Mouse (Mus musculus) left cerebral cortex, postnatal 25 days (tissue): Measurements from ENCODE around the gene Ccdc138. TPM values are rescaled to one million over a fixed set of nuclear protein-coding genes. Genes with fewer than 3 reads are reported as not detected.
"Not testable (repeated sequence)": the region's sequence is repeated elsewhere in the genome, so short reads cannot be mapped to it uniquely, and the experiment has no call there.

Experiments used
- DNase-seq, 2 experiments: peaks; one replicate each; pipeline ENCODE4 v3.0.0; 2022; ENCODE audit warnings: low spot score in 2 of 2, mixed read lengths in 1 of 2
- intact Hi-C: fragments of 180-260 bp; cut with DNase I; formaldehyde crosslinking; loops from one replicate; pipeline ENCODE4 v1.15.1; 2025
- total RNA-seq, 2 experiments: library from RNA; stranded (reverse); gene quantifications; 2 replicates each; pipeline ENCODE4 v1.2.3; 2021

The Ccdc138 gene
- 1 to 10 TPM; 4.6 to 4.8 TPM for total RNA-seq

- intact Hi-C loops: no loop called here
- peak; percentile 92 to 94 for DNase-seq
These were observed at the start of gene Ccdc138 for GRCm38 (mm10) chr10:58497320-58498284. Ccdc138 (plus strand) TSS chr10:58497948.

DNA sequence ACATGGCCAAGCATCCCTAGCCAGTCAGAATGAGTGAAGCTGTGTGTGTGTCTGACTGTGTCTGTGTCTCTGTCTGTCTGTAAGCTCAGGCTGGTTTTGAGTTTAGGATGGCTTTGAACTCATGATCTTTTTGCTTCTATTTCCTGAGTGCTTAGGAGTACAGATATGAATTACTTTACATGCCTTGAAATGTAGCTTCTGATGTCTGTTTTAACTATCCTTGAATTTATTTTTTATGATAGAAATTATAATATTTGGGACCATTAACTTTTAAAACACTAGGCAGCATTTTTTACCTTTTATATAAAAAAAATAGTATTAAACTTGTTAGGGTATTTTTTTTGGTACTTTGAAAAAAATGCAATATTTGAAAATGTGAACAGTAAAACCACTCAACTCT is 46.2 kb upstream of the Ccdc138 start:
- no peak for DNase-seq
- intact Hi-C loops: loop anchor here (10.0 kb wide), 1 partner anchor 157 kb away; no protein-coding TSS in a partner anchor

DNA sequence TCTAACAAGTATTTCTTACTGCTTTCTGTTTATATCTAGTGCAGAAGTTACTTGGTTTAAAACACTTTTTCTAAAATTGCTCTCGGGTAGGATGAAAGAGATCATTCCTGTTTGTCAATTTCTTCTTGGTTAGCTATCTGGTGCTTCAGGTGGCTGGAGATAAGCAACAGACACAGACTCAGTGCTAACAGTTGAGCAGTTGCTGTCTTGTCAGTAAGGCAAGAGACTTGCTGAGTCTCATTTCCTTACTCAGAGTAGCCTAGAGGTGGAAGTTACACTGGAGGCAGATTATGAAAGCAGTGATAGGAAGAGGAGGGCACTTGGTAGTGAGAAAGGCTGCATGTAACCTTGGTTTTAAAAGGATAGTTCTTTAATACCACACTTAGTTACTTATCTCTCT is 45.6 kb upstream of the Ccdc138 start:
- no peak for DNase-seq
- intact Hi-C loops: loop anchor here (10.0 kb wide), 1 partner anchor 157 kb away; no protein-coding TSS in a partner anchor

- no peak for DNase-seq
- intact Hi-C loops: loop anchor here (5.0 to 10.0 kb wide), 2 partner anchors 32 to 165 kb away; no protein-coding TSS in a partner anchor
These were observed 37.9 kb upstream of the Ccdc138 start for GRCm38 (mm10) chr10:58459896-58460295.

GRCm38 (mm10) chr10:58477086-58477755 is 20.5 kb upstream of the Ccdc138 start:
- peak; percentile 26 to 78 for DNase-seq
- intact Hi-C loops: no loop called here

DNA sequence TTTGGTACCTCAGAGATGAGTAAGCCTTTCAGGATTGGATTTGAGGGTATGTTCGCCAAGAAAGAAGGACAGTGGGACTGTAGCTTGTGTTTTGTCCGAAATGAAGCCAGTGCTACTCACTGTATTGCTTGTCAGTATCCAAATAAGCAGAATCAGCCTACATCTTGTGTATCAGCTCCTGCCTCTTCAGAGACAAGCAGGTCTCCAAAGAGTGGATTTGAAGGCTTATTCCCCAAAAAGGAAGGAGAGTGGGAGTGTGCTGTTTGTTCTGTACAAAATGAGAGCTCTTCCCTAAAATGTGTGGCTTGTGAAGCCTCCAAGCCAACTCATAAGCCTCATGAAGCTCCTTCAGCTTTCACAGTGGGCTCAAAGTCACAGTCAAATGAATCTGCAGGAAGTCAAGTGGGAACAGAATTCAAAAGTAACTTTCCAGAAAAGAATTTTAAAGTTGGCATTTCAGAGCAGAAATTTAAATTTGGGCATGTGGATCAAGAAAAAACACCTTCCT is 19.6 kb upstream of the Ccdc138 start:
- intact Hi-C loops: loop anchor here (1.0 kb wide), 1 partner anchor 95 kb away; no protein-coding TSS in a partner anchor
- peak; percentile 18 to 72 for DNase-seq

DNA sequence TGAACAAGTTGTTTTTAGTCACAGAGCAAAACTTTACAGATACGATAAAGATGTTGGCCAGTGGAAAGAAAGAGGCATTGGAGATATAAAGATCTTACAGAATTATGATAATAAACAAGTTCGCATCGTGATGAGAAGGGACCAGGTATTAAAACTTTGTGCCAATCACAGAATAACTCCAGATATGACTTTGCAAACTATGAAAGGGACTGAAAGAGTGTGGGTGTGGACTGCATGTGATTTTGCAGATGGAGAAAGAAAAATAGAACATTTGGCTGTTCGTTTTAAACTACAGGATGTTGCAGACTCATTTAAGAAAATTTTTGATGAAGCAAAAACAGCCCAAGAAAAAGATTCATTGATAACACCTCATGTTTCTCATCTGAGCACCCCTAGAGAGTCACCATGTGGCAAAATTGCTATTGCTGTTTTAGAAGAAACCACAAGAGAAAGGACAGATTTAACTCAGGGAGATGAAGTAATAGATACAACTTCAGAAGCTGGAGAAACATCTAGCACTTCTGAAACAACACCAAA is 17.7 kb upstream of the Ccdc138 start:
- intact Hi-C loops: loop anchor here (10.0 kb wide), 1 partner anchor 965 kb away; no protein-coding TSS in a partner anchor
- peak in 1 of 2 experiments; percentile 56 for DNase-seq

- intact Hi-C loops: loop anchor here (5.0 kb wide), 1 partner anchor 34 kb away; no protein-coding TSS in a partner anchor
- peak in 1 of 2 experiments; percentile 20 for DNase-seq
These were observed 6.7 kb upstream of the Ccdc138 start for GRCm38 (mm10) chr10:58491031-58491430.

GRCm38 (mm10) chr10:58495637-58496036 is 2.1 kb upstream of the Ccdc138 start:
- DNase-seq: no peak
- intact Hi-C loops: no loop called here

DNA sequence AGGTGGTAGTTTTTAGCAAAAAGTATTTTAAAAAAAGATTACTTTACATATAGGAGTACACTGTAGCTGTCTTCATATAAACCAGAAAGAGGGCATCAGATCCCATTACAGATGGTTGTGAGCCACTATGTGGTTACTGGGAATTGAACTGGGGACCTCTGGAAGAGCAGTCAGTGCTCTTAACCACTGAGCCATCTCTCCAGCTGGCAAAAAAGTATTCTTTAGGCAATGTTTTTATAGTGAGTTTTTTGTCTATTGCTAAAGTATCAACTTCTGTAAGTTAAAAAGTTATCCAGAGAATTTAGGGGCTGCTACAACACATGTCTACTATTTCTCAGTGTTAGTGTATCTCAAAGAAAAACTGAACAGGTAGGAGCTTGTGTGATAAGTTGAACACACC is 1.0 kb upstream of the Ccdc138 start:
- DNase-seq: no peak
- intact Hi-C loops: no loop called here

GRCm38 (mm10) chr10:58498516-58498915 is 768 bp downstream of the Ccdc138 start:
- no peak for DNase-seq
- intact Hi-C loops: no loop called here

- intact Hi-C loops: no loop called here
- DNase-seq: no peak
These were observed 31.6 kb downstream of the Ccdc138 start for GRCm38 (mm10) chr10:58529358-58529757.

DNA sequence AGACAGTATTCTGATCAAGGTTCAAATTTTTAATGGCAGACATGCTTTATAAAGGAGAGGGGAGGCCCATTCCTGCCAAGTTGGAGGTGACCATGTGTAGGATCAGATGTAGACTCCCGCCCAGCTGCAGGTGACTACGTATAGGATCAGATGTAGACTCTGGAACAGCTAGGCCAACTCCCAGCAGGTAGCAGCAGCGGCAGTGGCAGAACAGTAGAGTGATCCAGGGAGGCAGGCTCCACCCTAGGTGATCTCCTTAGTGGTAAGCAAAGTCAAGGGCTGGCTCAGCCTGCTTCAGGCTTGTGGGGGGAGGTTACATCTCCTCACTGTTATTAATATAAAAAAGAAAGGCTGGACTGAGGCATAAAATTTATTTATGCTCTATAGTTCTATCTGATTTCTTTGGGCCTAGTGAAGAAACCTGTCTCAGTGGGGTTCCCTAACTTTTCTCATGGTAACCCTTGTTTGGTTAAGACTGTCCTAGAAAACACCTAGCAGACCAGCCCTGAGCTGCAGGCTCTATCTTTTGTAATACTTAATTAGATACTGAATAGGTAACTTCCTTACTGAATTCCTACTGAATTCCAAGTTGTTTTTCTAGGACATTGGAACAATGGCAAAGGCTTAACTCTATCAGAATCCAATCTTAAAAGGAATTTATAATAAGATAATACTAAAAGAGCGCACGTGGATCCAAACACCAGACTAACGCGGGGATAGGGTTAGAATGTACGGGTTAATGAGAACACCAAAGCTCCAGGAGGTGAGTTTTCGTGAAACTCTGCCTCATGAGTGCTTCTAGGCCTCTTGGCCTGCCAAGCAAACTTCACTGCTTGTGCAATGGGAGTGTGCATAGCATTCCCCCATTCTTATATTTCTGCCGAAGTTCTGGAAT is 33.4 kb downstream of the Ccdc138 start:
- intact Hi-C loops: no loop called here

GRCm38 (mm10) chr10:58532177-58532576 is 34.4 kb downstream of the Ccdc138 start:
- no peak for DNase-seq
- intact Hi-C loops: no loop called here

More for the DNA sequence above, 33.4 kb downstream of the Ccdc138 start:
- no peak for DNase-seq

DNA sequence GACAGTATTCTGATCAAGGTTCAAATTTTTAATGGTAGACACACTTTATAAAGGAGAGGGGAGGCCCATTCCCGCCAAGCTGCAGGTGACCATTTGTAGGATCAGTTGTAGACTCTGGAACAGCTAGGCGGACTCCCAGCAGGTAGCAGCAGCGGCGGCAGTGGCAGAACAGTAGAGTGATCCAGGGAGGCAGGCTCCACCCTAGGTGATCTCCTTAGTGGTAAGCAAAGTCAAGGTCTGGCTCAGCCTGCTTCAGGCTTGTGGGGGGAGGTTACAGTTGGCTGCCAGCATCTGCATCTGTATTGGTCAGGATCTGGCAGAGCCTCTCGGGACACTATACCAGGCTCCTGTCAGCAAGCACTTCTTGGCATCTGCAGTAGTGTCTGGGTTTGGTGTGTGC is 38.5 kb downstream of the Ccdc138 start:
- DNase-seq, intact Hi-C loops: not testable (repeated sequence)

DNA sequence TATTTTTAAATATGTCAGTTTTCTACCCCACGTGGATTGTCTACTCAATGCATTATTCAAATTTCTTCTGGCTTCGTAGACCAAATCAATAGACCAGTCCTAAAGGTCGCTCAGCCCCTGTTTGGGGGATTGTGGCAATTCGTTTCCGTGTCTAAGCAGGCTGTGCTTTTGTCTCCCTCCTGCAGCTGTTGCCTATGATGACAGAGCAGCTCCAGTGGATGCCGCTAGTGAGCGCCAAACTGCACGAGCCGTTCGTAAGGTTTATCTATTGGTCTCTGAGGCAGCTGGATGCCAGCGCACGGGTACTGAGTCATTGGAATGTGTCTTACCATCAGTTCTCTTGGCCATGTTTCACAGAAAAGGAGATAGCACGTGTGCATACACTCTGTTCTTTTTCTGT is 42.9 kb downstream of the Ccdc138 start:
- DNase-seq: no peak
- intact Hi-C loops: no loop called here

- no peak for DNase-seq
- intact Hi-C loops: no loop called here
These were observed 51.0 kb downstream of the Ccdc138 start for GRCm38 (mm10) chr10:58548739-58549138.

GRCm38 (mm10) chr10:58554693-58555387 is 57.1 kb downstream of the Ccdc138 start:
- intact Hi-C loops: loop anchor here (5.0 kb wide), 1 partner anchor 117 kb away; no protein-coding TSS in a partner anchor
- peak in 1 of 2 experiments; percentile 19 for DNase-seq
